Mouse (Mus musculus): ENCODE results near the gene Rexo4.

- no peak for TF ChIP-seq CTCF (IDR thresholded peaks at IDR 0.05; ENCODE audit: low read depth)
- no peak for TF ChIP-seq EP300 (IDR thresholded peaks at IDR 0.05; ENCODE audit: low read depth)
Observed at GRCm38 (mm10) chr2:26927745-26928476, 36.3 kb downstream of the Rexo4 start.
